Comparison of ENCODE assay signal across 18 mouse cellular contexts in genomic region chr7:137302161-137302560, GRCm38 (mm10). TPM values are rescaled to one million over a fixed set of nuclear protein-coding genes. Genes with fewer than 3 reads are reported as not detected.
DNase-seq lines count a peak whose midpoint lies in the region; ATAC-seq and TF ChIP-seq lines count a peak whose summit lies in the region.
"Had no signal": no experiment of that assay in that cellular context is flagged by ENCODE, and none has a peak within 500 bp of the region (broad histone marks: within the 10 kb centered on the region; RNA-seq: fewer than 3 reads in every experiment).

No protein-coding gene starts in this region.

- no peak overlapping the region for H3K4me3 ChIP-seq in hindbrain, embryonic 12.5 days
- no peak overlapping the region; the same call in 1 of the 2 replicates for H3K4me3 ChIP-seq in limb, embryonic 14.5 days (replicated peaks; ENCODE audit: low read length)
- no peak overlapping the region for H3K4me3 ChIP-seq in midbrain, postnatal 0 days (ENCODE audit: low read depth, low read length)
- H3K4me3 ChIP-seq in liver, embryonic 12.5 days, result no peak overlapping the region
- H3K4me3 ChIP-seq: erythroblast, embryonic 14.5 days had no signal

- H3K4me1 ChIP-seq in hindbrain, embryonic 12.5 days, result peaks cover 85% of the 10 kb centered on the region
- H3K4me1 ChIP-seq in limb, embryonic 14.5 days (ENCODE audit: control insufficient read depth, insufficient read depth, low read length), result peaks cover 76% of the 10 kb centered on the region
- H3K4me1 ChIP-seq in midbrain, postnatal 0 days (ENCODE audit: insufficient read depth, low read length), result 0 out of 2 replicates have a peak, but pooled peaks cover 3% of the 10 kb centered on the region
- no peaks in the 10 kb centered on the region for H3K4me1 ChIP-seq in liver, embryonic 12.5 days

- 58% methylated on average over 5 of the region's 5 CpGs for WGBS in hindbrain, embryonic 12.5 days
- WGBS in limb, embryonic 14.5 days, result 63% methylated on average over 5 of the region's 5 CpGs
- 62% methylated on average over 5 of the region's 5 CpGs for WGBS in midbrain, postnatal 0 days
- WGBS in liver, embryonic 12.5 days (ENCODE audit: insufficient replicate concordance), result 67% methylated on average over 5 of the region's 5 CpGs

- peak overlapping the region; percentile 85 for H3K27ac ChIP-seq in hindbrain, embryonic 12.5 days
- H3K27ac ChIP-seq in limb, embryonic 14.5 days (replicated peaks; ENCODE audit: low read depth, low read length), result no peak overlapping the region
- peak overlapping the region; percentile 55 for H3K27ac ChIP-seq in midbrain, postnatal 0 days (ENCODE audit: low read depth, low read length)
- H3K27ac ChIP-seq in liver, embryonic 12.5 days, result no peak overlapping the region
- H3K27ac ChIP-seq: heart, embryonic 13.5 days had no signal

- peak overlapping the region; percentile 43 for H3K4me2 ChIP-seq in hindbrain, embryonic 12.5 days (replicated peaks)
- H3K4me2 ChIP-seq in limb, embryonic 14.5 days (replicated peaks; ENCODE audit: low read depth, low read length, severe bottlenecking), result peak overlapping the region; percentile 47
- peak overlapping the region; percentile 34 for H3K4me2 ChIP-seq in midbrain, postnatal 0 days (ENCODE audit: low read depth, low read length, poor library complexity, severe bottlenecking)
- no peak overlapping the region for H3K4me2 ChIP-seq in liver, embryonic 12.5 days

- H3K9ac ChIP-seq in hindbrain, embryonic 12.5 days, result no peak overlapping the region
- H3K9ac ChIP-seq in limb, embryonic 14.5 days (ENCODE audit: low read depth, low read length, severe bottlenecking), result peak overlapping the region; percentile 53; the same call in 1 of the 2 replicates
- H3K9ac ChIP-seq in midbrain, postnatal 0 days (replicated peaks; ENCODE audit: low read length, poor library complexity, severe bottlenecking), result 0 out of 2 replicates have a peak overlapping the region, but pooled peaks have one; percentile 13
- no peak overlapping the region for H3K9ac ChIP-seq in liver, embryonic 12.5 days
- H3K9ac ChIP-seq: heart, embryonic 13.5 days; liver, postnatal 0 days had no signal

- no peaks in the 10 kb centered on the region for H3K9me3 ChIP-seq in hindbrain, embryonic 12.5 days (replicated peaks)
- H3K9me3 ChIP-seq in limb, embryonic 14.5 days (ENCODE audit: control insufficient read depth, low read length), result no peaks in the 10 kb centered on the region
- H3K9me3 ChIP-seq in midbrain, postnatal 0 days (ENCODE audit: low read length), result no peaks in the 10 kb centered on the region
- H3K9me3 ChIP-seq in liver, embryonic 12.5 days (replicated peaks), result no peaks in the 10 kb centered on the region
- H3K9me3 ChIP-seq: heart, embryonic 13.5 days had no signal

- ATAC-seq in hindbrain, embryonic 12.5 days (ENCODE audit: low FRiP score), result no peak
- ATAC-seq in limb, embryonic 14.5 days (ENCODE audit: low FRiP score, low read depth), result no peak
- ATAC-seq in midbrain, postnatal 0 days (ENCODE audit: low FRiP score), result no peak
- ATAC-seq in liver, embryonic 12.5 days, result no peak
- ATAC-seq: liver, postnatal 0 days had no signal

- TF ChIP-seq POLR2A in limb, embryonic 14.5 days (IDR thresholded peaks at IDR 0.05; ENCODE audit: borderline replicate concordance, extremely low read depth, insufficient read depth, insufficient read length), result no peak

- no peaks in the 10 kb centered on the region for H3K36me3 ChIP-seq in hindbrain, embryonic 12.5 days
- H3K36me3 ChIP-seq in limb, embryonic 14.5 days (ENCODE audit: control insufficient read depth, insufficient read depth, low read length), result peaks cover 19% of the 10 kb centered on the region
- no peaks in the 10 kb centered on the region for H3K36me3 ChIP-seq in midbrain, postnatal 0 days (ENCODE audit: insufficient read depth, low read length)
- no peaks in the 10 kb centered on the region for H3K36me3 ChIP-seq in liver, embryonic 12.5 days
- H3K36me3 ChIP-seq: heart, embryonic 13.5 days had no signal

- DNase-seq in cerebellum, postnatal 10 days, result peak; percentile 45 to 47
- no peak for DNase-seq in cerebellum, adult 9-10 months
- DNase-seq in limb, embryonic 14.5 days (ENCODE audit: low spot score), result no peak
- no peak for DNase-seq in midbrain, postnatal 0 days (ENCODE audit: low spot score)
- DNase-seq in left cerebral cortex, postnatal 25 days (ENCODE audit: low spot score in 2 of 2), result no peak
- DNase-seq in left cerebral cortex, postnatal 10 days (ENCODE audit: extremely low spot score in 1 of 2, low spot score in 2 of 2), result no peak
- DNase-seq: kidney, adult 18-20 months; kidney, postnatal 14 days; left cerebral cortex, postnatal 4 days; liver, postnatal 0 days; lung, postnatal 36 days; right cerebral cortex, postnatal 25 days had no signal

- TF ChIP-seq CTCF in midbrain, postnatal 0 days (IDR thresholded peaks at IDR 0.05), result no peak

- H3K27me3 ChIP-seq in hindbrain, embryonic 12.5 days, result 0 out of 2 replicates have a peak, but pooled peaks cover 3% of the 10 kb centered on the region
- H3K27me3 ChIP-seq in limb, embryonic 14.5 days (ENCODE audit: control insufficient read depth, insufficient read depth, low read length), result peaks cover 15% of the 10 kb centered on the region
- peaks cover 5% of the 10 kb centered on the region; the same call in 1 of the 2 replicates for H3K27me3 ChIP-seq in midbrain, postnatal 0 days (ENCODE audit: insufficient read depth, low read length)
- H3K27me3 ChIP-seq in liver, embryonic 12.5 days (replicated peaks), result peaks cover 87% of the 10 kb centered on the region

- intact Hi-C loops in left cerebral cortex, postnatal 25 days (cut with DNase I), result no loop called here
- intact Hi-C loops in left cerebral cortex, postnatal 10 days (cut with DNase I), result loop anchor here (10.0 kb wide), 1 partner anchor 477 kb away; no protein-coding TSS in a partner anchor

RNA-seq across cellular contexts. Expression of gene Ebf3, which starts 12.1 kb away (rescaled TPM):
- 23.0 and 23.4 TPM in 2 replicates for polyA plus RNA-seq in hindbrain, embryonic 12.5 days (2016; fragmentation: Nextera tagmentation; extraction: Ambion mirVana)
- polyA plus RNA-seq in limb, embryonic 14.5 days (2012; rRNA removed), result 80.3 and 93.2 TPM in 2 replicates
- polyA plus RNA-seq in limb, embryonic 14.5 days (2014; fragmentation: Nextera tagmentation; extraction: Ambion mirVana), result 15.3 and 17.8 TPM in 2 replicates
- total RNA-seq in midbrain, postnatal 0 days (2014; rRNA removed), result 90.4 and 103 TPM in 2 replicates
- polyA plus RNA-seq in midbrain, postnatal 0 days (2015; fragmentation: Nextera tagmentation; extraction: Ambion mirVana), result 5.3 and 7.1 TPM in 2 replicates
- total RNA-seq in left cerebral cortex, postnatal 25 days (2021), result under 1 TPM; 0.78 to 0.85 TPM
- polyA plus RNA-seq in liver, embryonic 12.5 days (2016; fragmentation: Nextera tagmentation; extraction: Ambion mirVana), result 0.07 and 0.10 TPM in 2 replicates
- under 1 TPM; 0.77 to 0.79 TPM for total RNA-seq in left cerebral cortex, postnatal 10 days (2021)
- total RNA-seq: common myeloid progenitor, adult 5-6 weeks; hematopoietic stem cell, adult 5-6 weeks had no signal
- polyA plus RNA-seq: erythroblast, embryonic 14.5 days; liver, postnatal 0 days had no signal

Comparison
In these comparisons a context has a peak if more than half of its experiments do, and no peak if none do; other contexts are left out.
1. DNase-seq: peak in cerebellum, postnatal 10 days (2 of 2); none in cerebellum, adult 9-10 months (single experiment), limb, embryonic 14.5 days (single experiment), midbrain, postnatal 0 days (single experiment), left cerebral cortex, postnatal 25 days (0 of 2) and left cerebral cortex, postnatal 10 days (0 of 2).
2. H3K27ac ChIP-seq: peak in hindbrain, embryonic 12.5 days (single experiment) and midbrain, postnatal 0 days (single experiment); none in limb, embryonic 14.5 days (single experiment) and liver, embryonic 12.5 days (single experiment).
3. H3K9ac ChIP-seq: peak in limb, embryonic 14.5 days (single experiment) and midbrain, postnatal 0 days (single experiment); none in hindbrain, embryonic 12.5 days (single experiment) and liver, embryonic 12.5 days (single experiment).